Mouse (Mus musculus) CD4-positive, CD25-positive, alpha-beta regulatory T cell, adult 4 months (primary cell): ENCODE data around the gene Bbs5. TPM values are rescaled to one million over a fixed set of nuclear protein-coding genes. Genes with fewer than 3 reads are reported as not detected.
A peak's percentile ranks its signal among the peaks of the same experiment; 100 is the strongest.
"Not testable (repeated sequence)": the region's sequence is repeated elsewhere in the genome, so short reads cannot be mapped to it uniquely, and the experiment has no call there.

Experiments
- ATAC-seq: one replicate; pipeline ENCODE4 v1.8.0; 2017
- polyA plus RNA-seq, 2 experiments: library from polyadenylated mRNA; unstranded; fragments of 100-300 nt; shearing (Covaris generic); gene quantifications; one replicate each; pipeline ENCODE4 v1.2.1; 2017

The Bbs5 gene
- polyA plus RNA-seq, result 1 to 10 TPM in 1 of 2 experiments, under 1 TPM in 1; 0.91 to 2.3 TPM

DNA sequence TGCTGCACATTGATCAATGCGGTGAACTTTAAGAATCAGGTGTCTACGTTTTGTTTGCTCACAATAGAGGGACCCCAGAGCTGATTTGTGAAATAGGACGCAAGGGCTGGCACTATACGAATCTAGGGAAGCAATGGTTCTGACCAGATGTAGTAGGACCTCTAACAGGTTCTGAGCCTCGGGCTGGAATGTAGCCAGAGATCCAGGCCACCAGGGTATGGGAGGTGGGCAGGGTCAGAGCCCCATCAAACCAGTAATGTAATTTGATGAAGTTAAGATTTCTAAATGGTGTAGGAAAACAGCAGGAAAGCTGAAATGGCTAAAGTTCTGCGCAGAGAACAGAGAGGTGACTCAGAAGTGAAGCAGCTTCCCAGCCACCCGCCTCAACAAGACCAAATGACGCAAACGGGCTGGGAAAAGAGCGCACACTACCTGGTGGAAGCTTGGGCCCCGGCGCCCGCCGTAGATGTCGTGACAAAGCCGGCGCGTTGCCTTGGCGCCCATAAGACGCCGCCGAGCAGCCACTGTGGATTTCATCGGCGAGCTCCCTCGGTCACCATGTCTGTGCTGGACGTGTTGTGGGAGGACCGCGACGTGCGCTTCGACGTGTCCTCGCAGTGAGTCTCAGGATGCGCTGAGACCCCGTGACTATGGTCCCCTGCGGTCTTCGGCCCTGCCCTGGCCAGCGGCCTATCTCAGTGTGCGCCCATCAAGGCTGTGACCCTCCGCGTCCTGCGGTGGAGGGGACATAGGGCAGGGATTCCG, at the start of gene Bbs5:
Gene Bbs5, plus strand, starts transcription at position 446 of the 765 bp plus-strand sequence.
- ATAC-seq, result peak; percentile 65

DNA sequence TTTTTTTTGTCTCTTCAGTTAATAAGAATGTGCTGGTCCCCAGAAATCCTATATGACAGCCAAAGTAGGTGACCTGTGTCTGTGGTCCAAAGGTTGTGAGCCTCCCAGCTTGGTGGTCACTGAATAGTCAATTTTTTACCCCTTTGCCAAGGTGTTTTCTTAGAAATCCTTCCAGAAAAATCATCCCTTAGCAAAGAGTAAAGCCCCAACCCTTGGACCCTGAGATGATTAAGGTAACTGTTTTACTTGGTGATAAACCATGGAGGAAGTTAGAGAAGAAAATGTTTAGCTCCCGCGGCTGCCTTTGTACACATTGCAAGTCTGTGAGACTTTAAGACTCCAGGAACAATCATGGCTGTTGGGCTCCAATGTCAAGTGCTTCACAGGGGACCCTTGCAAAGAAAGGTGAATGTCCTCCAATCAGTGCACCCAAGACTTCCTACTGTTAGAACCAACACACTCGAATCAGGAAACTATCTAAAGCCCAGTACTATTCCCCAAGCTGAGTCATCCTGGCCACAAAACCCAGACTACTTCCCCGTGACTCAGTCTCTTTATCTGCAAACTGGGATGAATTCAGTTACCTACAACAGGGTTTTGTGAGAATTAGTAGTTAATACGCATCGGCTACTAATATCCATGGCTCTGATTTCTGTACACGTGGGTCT, 43.1 kb upstream of the Bbs5 start:
- ATAC-seq, result no peak

DNA sequence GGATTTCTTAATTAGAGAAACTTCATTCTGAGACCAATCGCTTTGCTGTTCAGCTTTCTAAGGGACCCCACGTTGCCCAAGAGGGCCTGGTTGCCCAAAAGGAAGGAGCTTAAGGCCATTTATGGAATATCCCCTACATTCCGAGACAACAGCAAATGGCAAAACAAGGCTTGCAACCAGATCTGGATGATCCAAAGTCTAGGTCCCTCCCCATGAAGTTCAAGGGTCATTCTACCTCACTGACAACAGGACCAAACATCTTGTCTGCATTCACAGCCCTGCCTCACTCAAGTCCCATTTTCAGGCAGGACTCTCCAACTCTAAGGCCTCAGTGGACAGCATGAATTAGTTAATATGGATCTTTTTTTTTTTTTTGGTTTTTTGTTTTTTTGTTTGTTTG, 40.4 kb upstream of the Bbs5 start:
- no peak for ATAC-seq

- ATAC-seq, result no peak
These were observed 34.7 kb upstream of the Bbs5 start for GRCm38 (mm10) chr2:69612237-69612636.

- ATAC-seq, result no peak
These were observed 34.3 kb upstream of the Bbs5 start for GRCm38 (mm10) chr2:69612716-69613115.

- peak; percentile 51 for ATAC-seq
These were observed 33.7 kb upstream of the Bbs5 start for GRCm38 (mm10) chr2:69613237-69613636.

DNA sequence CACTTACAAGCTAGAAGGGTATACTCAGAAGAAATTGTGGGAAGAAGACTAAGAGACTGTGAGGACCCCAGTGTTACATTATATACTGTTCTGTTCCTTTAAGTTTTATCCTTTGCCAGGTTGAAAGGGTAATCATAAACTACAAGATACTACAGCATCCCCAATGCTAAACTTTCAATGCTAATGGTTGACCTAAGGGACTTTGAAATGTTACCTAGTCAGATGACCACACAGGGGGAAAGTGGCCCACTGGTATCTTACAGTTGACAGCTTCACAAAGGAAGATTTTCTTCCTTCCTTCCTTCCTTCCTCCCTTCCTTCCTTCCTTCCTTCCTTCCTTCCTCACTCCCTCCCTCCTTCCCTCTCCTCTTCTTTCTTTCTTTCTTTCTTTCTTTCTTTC, 28.6 kb upstream of the Bbs5 start:
- ATAC-seq, result no peak

DNA sequence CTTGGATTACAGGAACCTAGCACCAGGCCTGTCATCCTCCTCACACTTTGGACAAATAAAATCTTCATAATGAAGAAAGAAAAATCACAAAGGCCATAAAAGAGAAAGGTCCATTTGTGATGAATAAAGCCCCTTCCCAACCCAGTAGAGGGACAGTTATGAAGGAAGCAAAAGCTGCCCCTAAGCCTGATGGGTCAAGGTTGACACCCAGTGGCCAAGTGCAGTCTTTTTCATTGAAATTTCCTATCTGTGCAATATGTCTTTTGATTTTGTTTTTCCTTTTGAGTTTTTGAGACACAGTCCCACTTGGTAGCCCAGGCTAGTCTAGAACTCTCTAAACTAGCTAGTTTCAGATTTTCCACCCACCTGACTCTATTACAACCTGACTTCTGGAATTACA, 27.7 kb upstream of the Bbs5 start:
- no peak for ATAC-seq

DNA sequence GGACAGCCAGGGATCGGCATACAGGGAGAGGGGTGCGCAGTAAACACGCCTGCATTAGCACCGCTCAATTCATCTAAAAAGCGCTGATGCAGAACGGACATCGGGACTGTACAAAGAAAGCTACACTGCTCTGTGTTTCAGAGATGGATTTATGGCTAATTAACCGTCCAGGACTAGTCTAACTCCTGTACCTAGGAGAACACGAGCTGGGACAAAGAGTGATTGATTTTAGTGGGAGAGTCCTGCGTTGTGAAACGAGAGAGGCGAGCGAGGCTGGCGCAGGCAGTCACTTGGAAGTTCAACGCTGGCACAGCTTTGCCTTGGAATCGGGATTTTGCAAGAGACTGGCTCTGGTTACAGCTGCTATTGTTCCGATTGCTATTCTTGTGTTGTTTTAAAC, 17.8 kb upstream of the Bbs5 start:
- no peak for ATAC-seq

GRCm38 (mm10) chr2:69629914-69630313, 17.1 kb upstream of the Bbs5 start:
- ATAC-seq, result no peak

- no peak for ATAC-seq
These were observed 16.2 kb upstream of the Bbs5 start for GRCm38 (mm10) chr2:69630792-69631191.

DNA sequence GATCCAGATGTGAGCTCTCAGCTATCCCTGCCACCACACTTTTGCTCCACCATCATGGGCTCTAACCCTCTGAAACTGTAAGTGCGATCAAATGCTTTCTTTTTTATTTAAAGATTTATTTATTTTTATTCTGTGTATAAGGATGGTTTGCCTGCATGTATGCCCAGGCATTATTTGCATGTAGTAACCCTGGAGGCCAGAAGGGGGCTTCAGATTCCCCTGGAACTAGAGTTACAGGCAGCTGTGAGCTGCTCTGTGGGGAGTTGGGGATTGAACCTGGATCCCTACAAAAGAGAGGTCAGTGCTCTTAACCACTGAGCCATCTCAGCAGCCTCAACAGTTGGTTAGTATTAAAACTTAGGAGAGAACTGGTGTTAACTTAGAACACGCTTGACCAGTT, 15.5 kb upstream of the Bbs5 start:
- ATAC-seq, result peak; percentile 25

DNA sequence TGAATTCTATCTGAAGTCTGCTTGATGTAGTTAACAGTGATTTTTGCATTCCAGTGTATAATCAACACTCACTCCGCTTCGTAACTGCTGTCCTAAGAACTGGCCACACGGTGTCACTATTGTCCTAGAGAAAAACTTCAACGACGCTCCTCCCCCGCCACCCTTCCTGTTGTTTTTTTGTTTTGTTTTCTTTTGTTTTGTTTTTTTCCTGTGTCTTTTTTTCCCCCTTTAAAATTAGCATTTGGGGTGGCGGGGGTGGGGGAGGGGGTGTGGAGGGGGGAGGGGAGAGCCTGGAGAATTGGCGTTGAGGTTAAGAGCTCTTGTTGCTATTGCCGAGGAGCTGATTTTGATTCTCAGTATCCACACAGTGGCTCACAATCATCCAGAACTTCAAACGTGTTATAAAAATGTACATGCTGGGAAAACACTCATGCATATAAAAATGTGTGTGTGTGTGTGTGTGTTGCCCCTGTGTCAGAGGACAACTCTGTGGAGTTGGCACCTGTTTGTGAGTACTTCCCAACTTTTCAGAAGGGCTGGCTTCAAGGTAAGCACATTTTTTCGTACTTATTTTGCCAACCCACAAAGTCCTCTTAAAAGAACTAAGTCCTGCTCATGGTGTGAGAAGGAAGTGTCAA, 11.8 kb upstream of the Bbs5 start:
- peak; percentile 89 for ATAC-seq

- peak; percentile 53 for ATAC-seq
These were observed 11.2 kb upstream of the Bbs5 start for GRCm38 (mm10) chr2:69635807-69636206.

DNA sequence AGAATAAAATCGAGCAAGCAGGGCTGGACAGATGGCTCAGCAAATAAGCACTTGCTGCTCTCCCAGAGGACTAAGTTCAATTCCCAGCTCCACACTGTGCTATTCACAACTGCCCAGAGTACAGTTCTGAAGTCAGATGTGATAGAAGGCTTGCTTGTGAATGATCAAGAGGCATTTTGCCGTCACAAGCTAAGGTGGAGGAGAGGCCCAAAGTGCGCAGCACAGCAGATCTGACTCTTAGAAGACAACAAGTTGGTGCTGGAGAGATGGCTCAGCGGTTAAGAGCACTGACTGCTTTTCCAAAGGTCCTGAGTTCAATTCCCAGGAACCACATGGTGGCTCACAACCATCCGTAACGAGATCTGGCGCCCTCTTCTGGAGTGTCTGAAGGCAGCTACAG, 9.0 kb upstream of the Bbs5 start:
- ATAC-seq, result not testable (repeated sequence)

- ATAC-seq, result no peak
These were observed 6.9 kb upstream of the Bbs5 start for GRCm38 (mm10) chr2:69640100-69640499.

DNA sequence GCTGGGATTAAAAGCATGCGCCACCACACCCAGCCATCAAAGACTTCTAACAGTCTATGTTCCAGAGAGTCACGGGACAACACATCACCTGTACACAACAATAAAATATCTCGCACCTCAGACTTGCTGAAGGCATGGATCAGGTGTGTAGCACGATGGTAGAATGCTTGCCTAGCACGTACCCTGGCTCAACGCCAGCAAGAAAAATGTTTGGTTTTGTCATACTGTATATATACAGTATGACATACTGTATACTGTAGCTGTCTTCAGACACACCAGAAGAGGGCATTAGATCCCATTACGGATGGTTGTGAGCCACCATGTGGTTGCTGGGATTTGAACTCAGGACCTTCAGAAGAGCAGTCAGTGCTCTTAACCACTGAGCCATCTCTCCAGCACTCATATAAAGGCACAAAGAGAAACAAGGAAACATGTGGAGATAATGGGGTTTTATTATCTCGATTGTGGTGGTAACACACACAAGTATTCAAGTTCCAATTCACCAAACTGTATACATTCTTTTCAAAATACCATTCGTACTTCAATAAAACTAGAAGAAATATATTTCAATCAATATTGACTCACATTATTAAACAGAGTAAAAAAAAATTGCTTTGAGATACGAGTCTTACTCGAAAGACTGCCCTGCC, 1.9 kb upstream of the Bbs5 start:
- no peak for ATAC-seq

DNA sequence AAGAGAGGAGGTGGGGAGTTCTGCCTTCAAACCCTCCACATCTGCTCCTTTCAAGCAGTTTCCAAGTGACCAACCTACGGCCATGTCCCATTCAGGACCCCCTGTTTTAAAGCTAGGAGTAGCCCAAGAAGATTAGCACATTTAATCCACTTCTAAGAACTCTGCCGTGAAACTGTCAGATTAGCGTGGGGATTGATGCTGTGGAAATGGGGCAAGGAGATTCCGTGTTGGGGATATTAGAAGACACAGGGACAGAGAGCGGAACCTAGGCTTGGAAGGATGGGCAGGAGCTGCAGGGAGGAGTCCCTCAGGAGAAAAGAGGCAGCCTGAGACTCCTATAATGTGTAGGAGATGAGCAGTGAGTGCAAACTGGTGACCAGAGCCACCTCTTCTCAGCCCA, 2.7 kb downstream of the Bbs5 start:
- no peak for ATAC-seq

GRCm38 (mm10) chr2:69659326-69659725, 12.4 kb downstream of the Bbs5 start:
- no peak for ATAC-seq

DNA sequence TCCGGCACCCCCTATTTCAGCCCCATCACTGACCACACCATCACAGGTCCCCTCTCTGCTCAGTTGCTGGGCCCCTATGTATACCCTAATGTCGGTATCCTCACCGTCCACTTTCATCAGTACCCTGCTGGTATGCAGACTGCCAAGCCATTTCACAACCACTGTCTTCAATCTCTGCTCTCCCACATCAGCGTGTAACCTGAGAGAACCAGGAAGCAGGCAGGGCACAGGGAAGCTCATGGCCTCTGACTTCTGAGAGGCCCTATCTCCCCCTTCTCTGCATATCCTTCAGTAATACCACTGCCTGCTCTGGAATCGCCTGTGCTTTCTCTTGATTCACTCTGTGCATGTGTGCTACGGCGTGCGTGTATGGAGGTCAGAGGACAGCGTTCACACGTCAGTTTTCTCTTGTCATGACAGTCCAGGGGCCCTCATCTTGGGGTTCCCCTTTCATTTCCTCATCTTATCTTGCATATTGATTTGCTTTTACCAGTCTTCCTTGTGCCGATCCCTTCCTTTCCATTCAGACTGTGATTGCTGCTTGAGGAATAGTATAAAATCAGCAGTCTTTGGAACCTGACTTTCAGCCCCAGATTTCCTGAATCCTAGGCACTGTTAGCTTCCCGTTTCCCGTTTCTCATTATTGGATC, 17.0 kb downstream of the Bbs5 start:
- ATAC-seq, result no peak

DNA sequence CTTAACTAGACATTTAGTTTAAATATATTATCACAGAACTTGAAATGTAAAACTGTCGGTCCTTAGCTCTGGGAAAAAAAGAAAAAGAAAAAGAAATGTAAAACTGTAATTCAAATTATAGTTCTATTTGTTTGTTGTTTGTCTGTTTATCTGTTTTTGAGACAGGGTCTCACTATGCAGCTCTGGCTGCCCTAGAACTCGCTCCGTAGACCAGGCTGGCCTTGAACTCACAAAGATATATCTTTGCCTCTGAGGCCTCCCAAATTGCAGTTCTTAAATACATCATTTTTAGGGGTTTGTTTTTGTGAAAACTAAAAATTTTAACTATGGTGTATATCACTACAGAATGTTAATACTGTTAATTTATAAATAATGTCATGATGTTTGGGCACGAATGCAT, 20.7 kb downstream of the Bbs5 start:
- ATAC-seq, result no peak

DNA sequence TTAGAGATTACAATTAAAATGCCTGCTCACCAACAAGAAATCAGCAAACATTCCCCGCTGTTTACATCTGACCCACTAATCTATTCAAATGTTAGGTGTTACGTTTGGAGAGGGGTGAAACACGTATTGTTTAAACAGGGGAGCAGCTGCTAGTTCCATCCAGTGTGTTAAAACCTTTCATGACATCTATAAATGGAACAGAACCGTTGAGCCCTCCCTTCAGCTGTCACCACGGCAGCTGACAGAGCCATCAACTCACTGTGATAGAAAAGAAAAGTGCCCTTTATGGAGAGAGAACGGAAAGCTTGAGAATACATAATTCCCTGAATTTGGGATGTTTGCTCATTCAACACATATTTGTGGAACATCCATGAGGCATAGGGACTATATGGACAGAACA, 21.4 kb downstream of the Bbs5 start:
- ATAC-seq, result no peak

DNA sequence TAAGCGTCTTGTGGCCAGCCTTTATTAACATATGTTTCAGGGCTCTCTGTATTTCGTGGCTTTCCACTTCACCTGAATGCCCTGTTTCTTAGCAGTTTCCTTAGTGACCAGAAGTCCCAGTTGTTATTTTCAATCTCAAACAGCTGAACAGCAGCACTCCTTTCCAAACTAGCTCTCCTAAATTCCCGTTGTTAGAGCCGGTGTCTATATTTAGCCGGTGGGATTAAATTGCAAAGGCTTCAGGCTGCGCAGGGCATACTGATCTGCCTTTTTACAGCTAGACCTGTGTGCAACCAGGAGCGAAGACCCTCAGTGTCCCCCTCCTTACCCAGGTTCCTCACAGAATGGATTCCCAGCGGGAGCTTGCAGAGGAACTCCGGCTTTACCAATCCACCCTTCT, 22.9 kb downstream of the Bbs5 start, which contains the start of gene Klhl41:
Gene Klhl41, plus strand, starts transcription at position 268 of the 400 bp plus-strand sequence.
- no peak for ATAC-seq
